In genomic region chr2:153543911-153544730, GRCm38 (mm10) we compare ENCODE assay signal across 11 mouse cellular contexts. TPM values are rescaled to one million over a fixed set of nuclear protein-coding genes. Genes with fewer than 3 reads are reported as not detected.
A peak's percentile ranks its signal among the peaks of the same experiment; 100 is the strongest.
DNase-seq lines count a peak whose midpoint lies in the region; ATAC-seq and TF ChIP-seq lines count a peak whose summit lies in the region.
"Had no signal": no experiment of that assay in that cellular context is flagged by ENCODE, and none has a peak within 500 bp of the region (broad histone marks: within the 10 kb centered on the region; RNA-seq: fewer than 3 reads in every experiment).

No protein-coding gene starts in this region.

- peak overlapping the region; percentile 44; the same call in 1 of the 2 replicates for H3K27ac ChIP-seq in forebrain, embryonic 10.5 days
- H3K27ac ChIP-seq in forebrain, embryonic 11.5 days (ENCODE audit: low read depth, low read length), result no peak overlapping the region
- H3K27ac ChIP-seq in testis, adult 2 months (ENCODE audit: control insufficient read depth, insufficient read depth, low read depth, low read length), result no peak overlapping the region
- H3K27ac ChIP-seq in midbrain, embryonic 13.5 days, result no peak overlapping the region
- no peak overlapping the region for H3K27ac ChIP-seq in neural tube, embryonic 15.5 days (replicated peaks)
- H3K27ac ChIP-seq: hindbrain, postnatal 0 days had no signal

- H3K4me2 ChIP-seq in forebrain, embryonic 11.5 days (ENCODE audit: low read depth, low read length, severe bottlenecking), result no peak overlapping the region
- H3K4me2 ChIP-seq in midbrain, embryonic 13.5 days (replicated peaks), result no peak overlapping the region
- H3K4me2 ChIP-seq in neural tube, embryonic 15.5 days, result no peak overlapping the region

- ATAC-seq in forebrain, embryonic 11.5 days (replicated peaks; ENCODE audit: low FRiP score), result no peak
- no peak for ATAC-seq in midbrain, embryonic 13.5 days
- ATAC-seq in neural tube, embryonic 15.5 days (ENCODE audit: low FRiP score), result no peak
- ATAC-seq: hindbrain, postnatal 0 days had no signal

- H3K9me3 ChIP-seq in forebrain, embryonic 10.5 days, result no peaks in the 10 kb centered on the region
- H3K9me3 ChIP-seq in forebrain, embryonic 11.5 days (ENCODE audit: control insufficient read depth, low read length), result no peaks in the 10 kb centered on the region
- H3K9me3 ChIP-seq in midbrain, embryonic 13.5 days, result no peaks in the 10 kb centered on the region
- H3K9me3 ChIP-seq in neural tube, embryonic 15.5 days (replicated peaks), result no peaks in the 10 kb centered on the region

- no peak for DNase-seq in forebrain, embryonic 10.5 days (ENCODE audit: extremely low spot score, low spot score)
- DNase-seq in forebrain, embryonic 11.5 days (ENCODE audit: low spot score), result no peak
- no peak for DNase-seq in testis, postnatal 14 days (ENCODE audit: low spot score)
- peak; percentile 18 for DNase-seq in lung, postnatal 14 days
- DNase-seq in frontal cortex, postnatal 10 days (ENCODE audit: low spot score in 2 of 2), result no peak

- H3K27me3 ChIP-seq in forebrain, embryonic 10.5 days (ENCODE audit: poor library complexity, severe bottlenecking), result peaks cover 46% of the 10 kb centered on the region
- H3K27me3 ChIP-seq in forebrain, embryonic 11.5 days (ENCODE audit: control insufficient read depth, insufficient read depth, low read length), result no peaks in the 10 kb centered on the region
- H3K27me3 ChIP-seq in testis, adult 2 months (ENCODE audit: control insufficient read depth, insufficient read depth, low read length), result no peaks in the 10 kb centered on the region
- no peaks in the 10 kb centered on the region for H3K27me3 ChIP-seq in midbrain, embryonic 13.5 days
- no peaks in the 10 kb centered on the region for H3K27me3 ChIP-seq in neural tube, embryonic 15.5 days (replicated peaks)

- H3K4me3 ChIP-seq in forebrain, embryonic 10.5 days, result no peak overlapping the region
- no peak overlapping the region for H3K4me3 ChIP-seq in forebrain, embryonic 11.5 days (ENCODE audit: low read depth, low read length)
- peak overlapping the region; percentile 38 for H3K4me3 ChIP-seq in testis, adult 2 months (ENCODE audit: control insufficient read depth, low read depth, low read length)
- H3K4me3 ChIP-seq in midbrain, embryonic 13.5 days (replicated peaks), result no peak overlapping the region
- H3K4me3 ChIP-seq in neural tube, embryonic 15.5 days (replicated peaks), result no peak overlapping the region
- H3K4me3 ChIP-seq: myocyte had no signal

- no peaks in the 10 kb centered on the region for H3K36me3 ChIP-seq in forebrain, embryonic 10.5 days (replicated peaks)
- no peaks in the 10 kb centered on the region for H3K36me3 ChIP-seq in forebrain, embryonic 11.5 days (ENCODE audit: control insufficient read depth, insufficient read depth, low read length)
- no peaks in the 10 kb centered on the region for H3K36me3 ChIP-seq in testis, adult 2 months (ENCODE audit: control insufficient read depth, insufficient read depth, low read length)
- H3K36me3 ChIP-seq in midbrain, embryonic 13.5 days, result no peaks in the 10 kb centered on the region
- H3K36me3 ChIP-seq in neural tube, embryonic 15.5 days, result no peaks in the 10 kb centered on the region

- no peak for TF ChIP-seq POLR2A in testis, adult 2 months (IDR thresholded peaks at IDR 0.05; ENCODE audit: control insufficient read depth, low read depth, low read length)

- WGBS in forebrain, embryonic 10.5 days, result 83% methylated on average over 8 of the region's 8 CpGs
- WGBS in forebrain, embryonic 11.5 days, result 90% methylated on average over 8 of the region's 8 CpGs
- WGBS in midbrain, embryonic 13.5 days, result 83% methylated on average over 8 of the region's 8 CpGs
- WGBS in neural tube, embryonic 15.5 days, result 88% methylated on average over 8 of the region's 8 CpGs

- H3K4me1 ChIP-seq in forebrain, embryonic 10.5 days, result peaks cover 67% of the 10 kb centered on the region
- H3K4me1 ChIP-seq in forebrain, embryonic 11.5 days (replicated peaks; ENCODE audit: control insufficient read depth, insufficient read depth, low read length), result peaks cover 8% of the 10 kb centered on the region
- H3K4me1 ChIP-seq in testis, adult 2 months (ENCODE audit: control insufficient read depth, insufficient read depth, low read length), result peaks cover 23% of the 10 kb centered on the region
- peaks cover 34% of the 10 kb centered on the region for H3K4me1 ChIP-seq in midbrain, embryonic 13.5 days (replicated peaks)
- peaks cover 19% of the 10 kb centered on the region for H3K4me1 ChIP-seq in neural tube, embryonic 15.5 days

- H3K9ac ChIP-seq in forebrain, embryonic 11.5 days (ENCODE audit: low read length), result no peak overlapping the region
- no peak overlapping the region for H3K9ac ChIP-seq in midbrain, embryonic 13.5 days (replicated peaks)
- no peak overlapping the region for H3K9ac ChIP-seq in neural tube, embryonic 15.5 days (replicated peaks)

- TF ChIP-seq CTCF in testis, adult 2 months (IDR thresholded peaks at IDR 0.05; ENCODE audit: control insufficient read depth, insufficient read depth, insufficient replicate concordance, low read depth, low read length), result no peak

RNA-seq across cellular contexts. Expression of gene Nol4l, which starts 14.3 kb away (rescaled TPM):
- 11.7 and 12.3 TPM in 2 replicates for polyA plus RNA-seq in forebrain, embryonic 10.5 days (2016; fragmentation: Nextera tagmentation; extraction: Ambion mirVana)
- 25.6 and 26.2 TPM in 2 replicates for polyA plus RNA-seq in forebrain, embryonic 11.5 days (2014; fragmentation: Nextera tagmentation; extraction: Ambion mirVana)
- 241 and 252 TPM in 2 replicates for polyA plus RNA-seq in testis, adult 2 months (2012; rRNA removed)
- 41.9 and 43.9 TPM in 2 replicates for polyA plus RNA-seq in midbrain, embryonic 13.5 days (2015; fragmentation: Nextera tagmentation; extraction: Ambion mirVana)
- 31.4 and 36.1 TPM in 2 replicates for polyA plus RNA-seq in neural tube, embryonic 15.5 days (2015; fragmentation: Nextera tagmentation; extraction: Ambion mirVana)

RNA-seq across cellular contexts. Expression of gene 4930404H24Rik, which starts 51.5 kb away (rescaled TPM):
- not detected in 2 replicates for polyA plus RNA-seq in forebrain, embryonic 10.5 days (2016; fragmentation: Nextera tagmentation; extraction: Ambion mirVana)
- not detected in 2 replicates for polyA plus RNA-seq in forebrain, embryonic 11.5 days (2014; fragmentation: Nextera tagmentation; extraction: Ambion mirVana)
- polyA plus RNA-seq in testis, adult 2 months (2012; rRNA removed), result 1.9 and 4.2 TPM in 2 replicates
- polyA plus RNA-seq in midbrain, embryonic 13.5 days (2015; fragmentation: Nextera tagmentation; extraction: Ambion mirVana), result not detected in 2 replicates
- not detected in 2 replicates for polyA plus RNA-seq in neural tube, embryonic 15.5 days (2015; fragmentation: Nextera tagmentation; extraction: Ambion mirVana)
- polyA plus RNA-seq: hindbrain, postnatal 0 days; myocyte; small intestine, adult 2 months had no signal
